Mouse (Mus musculus) cerebellum, adult 2 months (tissue): ENCODE results near the gene Hspa1a.
"Not testable (repeated sequence)": the region's sequence is repeated elsewhere in the genome, so short reads cannot be mapped to it uniquely, and the experiment has no call there.

ENCODE experiments used
- CTCF ChIP-seq: fragments of 200-500 bp; IDR thresholded peaks from 2 replicates; pipeline ENCODE4 v1.5.1; 2011; ENCODE audit warnings: low read depth, mild to moderate bottlenecking, control low read depth, low read length, moderate library complexity, borderline replicate concordance; ENCODE audit not compliant: insufficient read depth
- POLR2A ChIP-seq: fragments of 200-500 bp; IDR thresholded peaks from 2 replicates; pipeline ENCODE4 v1.6.1; 2011; ENCODE audit warnings: low read length, control low read depth, borderline replicate concordance; ENCODE audit not compliant: insufficient read depth

DNA sequence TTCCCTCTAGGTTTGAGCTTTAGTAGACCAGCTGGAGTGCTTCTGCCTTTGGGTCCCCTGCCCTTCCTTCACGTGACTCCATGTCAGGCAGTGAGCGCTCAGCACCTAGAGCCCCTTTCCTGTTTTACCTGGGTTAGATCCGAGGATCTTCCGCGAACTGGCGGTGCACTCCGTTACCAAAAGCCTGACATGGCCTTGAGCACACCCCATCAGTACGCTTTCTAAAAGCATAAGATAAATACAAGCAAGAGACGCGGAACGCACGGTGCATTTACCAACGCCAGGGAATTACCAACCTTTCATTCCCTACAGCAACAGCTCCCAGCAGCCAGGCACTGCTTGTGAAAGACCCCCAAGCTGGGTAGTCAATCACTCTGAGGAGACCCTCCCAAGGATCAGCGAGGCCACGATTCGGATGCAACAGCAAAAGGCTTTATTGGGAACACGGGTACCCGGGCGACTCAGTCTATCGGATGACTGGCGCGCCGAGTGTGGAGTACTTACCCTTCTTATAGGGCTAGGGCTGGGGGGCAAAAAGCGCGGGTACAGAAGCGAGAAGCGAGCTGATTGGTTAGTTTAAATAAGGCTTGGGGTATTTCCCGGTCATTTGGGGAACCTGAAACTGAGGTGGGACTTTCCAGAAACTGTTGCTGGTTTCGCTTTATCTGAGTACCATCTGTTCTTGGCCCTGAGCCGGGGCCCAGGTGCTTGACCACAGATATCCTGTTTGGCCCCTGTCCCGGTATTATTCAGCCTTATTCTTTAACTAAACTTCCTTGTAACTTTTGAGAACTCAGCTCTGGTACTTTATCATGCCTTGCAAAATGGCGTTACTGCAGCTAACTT is 28.1 kb upstream of the Hspa1a start:
- not testable (repeated sequence) for TF ChIP-seq CTCF, POLR2A
